8 mouse cellular contexts compared by ENCODE assay signal in the genomic region with DNA sequence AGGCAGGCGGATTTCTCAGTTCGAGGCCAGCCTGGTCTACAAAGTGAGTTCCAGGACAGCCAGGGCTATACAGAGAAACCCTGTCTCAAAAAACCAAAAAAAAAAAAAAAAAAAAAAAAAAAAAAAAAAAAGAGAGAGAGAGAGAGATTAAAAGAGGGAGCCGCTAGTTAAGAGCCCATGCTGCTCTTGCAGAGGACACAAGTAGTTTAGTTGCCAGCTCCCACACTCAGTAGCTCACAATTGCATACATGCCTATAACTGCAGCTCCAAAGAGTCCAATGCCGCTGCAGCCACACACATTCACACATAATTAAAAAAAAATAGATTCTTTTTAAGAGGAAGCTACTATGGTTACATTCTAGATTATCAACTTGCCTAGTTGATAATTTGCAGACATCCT. TPM values are rescaled to one million over a fixed set of nuclear protein-coding genes. Genes with fewer than 3 reads are reported as not detected.
"Had no signal": no experiment of that assay in that cellular context is flagged by ENCODE, and none has a peak within 500 bp of the region (broad histone marks: within the 10 kb centered on the region; RNA-seq: fewer than 3 reads in every experiment).

No protein-coding gene starts in this region.

RNA-seq across cellular contexts. Expression of a gene that starts 55.6 kb away (rescaled TPM):
- total RNA-seq: layer of hippocampus, adult 18-20 months; left cerebral cortex, adult 8-10 months; left cerebral cortex, postnatal 14 days had no signal
- polyA plus RNA-seq: liver, embryonic 11.5 days; liver, postnatal 0 days; macrophage; midbrain, embryonic 12.5 days; stomach, embryonic 14.5 days had no signal
